Mouse (Mus musculus): ENCODE results near the gene Sirt7. TPM values are rescaled to one million over a fixed set of nuclear protein-coding genes. Genes with fewer than 3 reads are reported as not detected.

Sirt7 gene
- polyA plus RNA-seq, 1 experiment = 72.2 TPM

GRCm38 (mm10) chr11:120615606-120616203 is 9.3 kb downstream of the Sirt7 start:
- no peak for DNase-seq
- H3K4me1 ChIP-seq (ENCODE audit: control insufficient read depth, insufficient read depth, low read length) = peaks cover 14% of the 10 kb centered on the region
- peaks cover 6% of the 10 kb centered on the region; the same call in 1 of the 2 replicates for H3K36me3 ChIP-seq (ENCODE audit: control insufficient read depth, insufficient read depth, low read length)
- H3K4me3 ChIP-seq (ENCODE audit: insufficient read depth, low read depth, low read length) = peak overlapping the region; percentile 5; the same call in 1 of the 2 replicates
- WGBS = 78% methylated on average over 11 of the region's 11 CpGs
- TF ChIP-seq CTCF (conservative IDR thresholded peaks at IDR 0.05; ENCODE audit: insufficient read depth, insufficient read length, low read depth, low read length) = no peak
- no peak for TF ChIP-seq POLR2A (IDR thresholded peaks at IDR 0.05; ENCODE audit: low read depth, low read length)
- H3K27ac ChIP-seq (ENCODE audit: insufficient read depth, low read depth, low read length) = no peak overlapping the region
- no peaks in the 10 kb centered on the region for H3K27me3 ChIP-seq (replicated peaks; ENCODE audit: control insufficient read depth, insufficient read depth, low read length)

- Histone ChIP-seq H3K27me3 (replicated peaks; ENCODE audit: control insufficient read depth, insufficient read depth, low read length) (no peaks in the 10 kb centered on the region), H3K36me3 (ENCODE audit: control insufficient read depth, insufficient read depth, low read length) (peaks cover 6% of the 10 kb centered on the region; the same call in 1 of the 2 replicates), H3K4me3 (ENCODE audit: insufficient read depth, low read depth, low read length) (no peak overlapping the region), H3K4me1 (ENCODE audit: control insufficient read depth, insufficient read depth, low read length) (peaks cover 14% of the 10 kb centered on the region), H3K27ac (ENCODE audit: insufficient read depth, low read depth, low read length) (no peak overlapping the region)
- DNase-seq = no peak
- TF ChIP-seq POLR2A (IDR thresholded peaks at IDR 0.05; ENCODE audit: low read depth, low read length) (no peak), CTCF (conservative IDR thresholded peaks at IDR 0.05; ENCODE audit: insufficient read depth, insufficient read length, low read depth, low read length) (no peak)
- WGBS = 91% methylated on average over 6 of the region's 6 CpGs
Measured at GRCm38 (mm10) chr11:120615167-120615566, 9.9 kb downstream of the Sirt7 start.

- no peaks in the 10 kb centered on the region for H3K27me3 ChIP-seq (replicated peaks; ENCODE audit: control insufficient read depth, insufficient read depth, low read length)
- peaks cover 15% of the 10 kb centered on the region for H3K4me1 ChIP-seq (ENCODE audit: control insufficient read depth, insufficient read depth, low read length)
- H3K36me3 ChIP-seq (ENCODE audit: control insufficient read depth, insufficient read depth, low read length) = peaks cover 6% of the 10 kb centered on the region; the same call in 1 of the 2 replicates
- H3K4me3 ChIP-seq (ENCODE audit: insufficient read depth, low read depth, low read length) = no peak overlapping the region
- no peak for DNase-seq
- no peak overlapping the region for H3K27ac ChIP-seq (ENCODE audit: insufficient read depth, low read depth, low read length)
- 81% methylated on average over 8 of the region's 8 CpGs for WGBS
- TF ChIP-seq CTCF (conservative IDR thresholded peaks at IDR 0.05; ENCODE audit: insufficient read depth, insufficient read length, low read depth, low read length) = no peak
- no peak for TF ChIP-seq POLR2A (IDR thresholded peaks at IDR 0.05; ENCODE audit: low read depth, low read length)
Measured at GRCm38 (mm10) chr11:120613976-120614375, 11.1 kb downstream of the Sirt7 start.

GRCm38 (mm10) chr11:120613481-120613972 is 11.5 kb downstream of the Sirt7 start:
- H3K4me3 ChIP-seq (ENCODE audit: insufficient read depth, low read depth, low read length) = no peak overlapping the region
- no peak for TF ChIP-seq CTCF (conservative IDR thresholded peaks at IDR 0.05; ENCODE audit: insufficient read depth, insufficient read length, low read depth, low read length)
- peaks cover 5% of the 10 kb centered on the region; the same call in 1 of the 2 replicates for H3K36me3 ChIP-seq (ENCODE audit: control insufficient read depth, insufficient read depth, low read length)
- DNase-seq = no peak
- WGBS = 80% methylated on average over 10 of the region's 10 CpGs
- peaks cover 19% of the 10 kb centered on the region for H3K4me1 ChIP-seq (ENCODE audit: control insufficient read depth, insufficient read depth, low read length)
- H3K27ac ChIP-seq (ENCODE audit: insufficient read depth, low read depth, low read length) = no peak overlapping the region
- H3K27me3 ChIP-seq (replicated peaks; ENCODE audit: control insufficient read depth, insufficient read depth, low read length) = no peaks in the 10 kb centered on the region

- TF ChIP-seq CTCF (conservative IDR thresholded peaks at IDR 0.05; ENCODE audit: insufficient read depth, insufficient read length, low read depth, low read length) (peak; percentile 84), POLR2A (IDR thresholded peaks at IDR 0.05; ENCODE audit: low read depth, low read length) (no peak)
- peak; percentile 79 for DNase-seq
- Histone ChIP-seq H3K4me3 (ENCODE audit: insufficient read depth, low read depth, low read length) (no peak overlapping the region), H3K27me3 (replicated peaks; ENCODE audit: control insufficient read depth, insufficient read depth, low read length) (no peaks in the 10 kb centered on the region), H3K36me3 (ENCODE audit: control insufficient read depth, insufficient read depth, low read length) (peaks cover 3% of the 10 kb centered on the region; the same call in 1 of the 2 replicates), H3K27ac (ENCODE audit: insufficient read depth, low read depth, low read length) (no peak overlapping the region), H3K4me1 (ENCODE audit: control insufficient read depth, insufficient read depth, low read length) (peaks cover 15% of the 10 kb centered on the region)
- 26% methylated on average over 6 of the region's 6 CpGs for WGBS
Measured at GRCm38 (mm10) chr11:120612763-120613162, 12.3 kb downstream of the Sirt7 start.

- peaks cover 5% of the 10 kb centered on the region for H3K4me1 ChIP-seq (ENCODE audit: control insufficient read depth, insufficient read depth, low read length)
- peaks cover 3% of the 10 kb centered on the region; the same call in 1 of the 2 replicates for H3K36me3 ChIP-seq (ENCODE audit: control insufficient read depth, insufficient read depth, low read length)
- no peaks in the 10 kb centered on the region for H3K27me3 ChIP-seq (replicated peaks; ENCODE audit: control insufficient read depth, insufficient read depth, low read length)
- H3K27ac ChIP-seq (ENCODE audit: insufficient read depth, low read depth, low read length) = no peak overlapping the region
- WGBS = 80% methylated on average over 9 of the region's 9 CpGs
- TF ChIP-seq POLR2A (IDR thresholded peaks at IDR 0.05; ENCODE audit: low read depth, low read length) = no peak
- TF ChIP-seq CTCF (conservative IDR thresholded peaks at IDR 0.05; ENCODE audit: insufficient read depth, insufficient read length, low read depth, low read length) = no peak
- H3K4me3 ChIP-seq (ENCODE audit: insufficient read depth, low read depth, low read length) = no peak overlapping the region
- no peak for DNase-seq
Measured at GRCm38 (mm10) chr11:120610477-120611046, 14.5 kb downstream of the Sirt7 start.

GRCm38 (mm10) chr11:120609250-120609649 is 15.8 kb downstream of the Sirt7 start:
- peak; percentile 73 for DNase-seq
- TF ChIP-seq POLR2A (IDR thresholded peaks at IDR 0.05; ENCODE audit: low read depth, low read length) = no peak
- peak; percentile 3; the same call in 1 of the 2 replicates for TF ChIP-seq CTCF (conservative IDR thresholded peaks at IDR 0.05; ENCODE audit: insufficient read depth, insufficient read length, low read depth, low read length)
- WGBS = 40% methylated on average over 8 of the region's 8 CpGs
- peaks cover 5% of the 10 kb centered on the region; the same call in 1 of the 2 replicates for H3K4me1 ChIP-seq (ENCODE audit: control insufficient read depth, insufficient read depth, low read length)
- no peaks in the 10 kb centered on the region for H3K27me3 ChIP-seq (replicated peaks; ENCODE audit: control insufficient read depth, insufficient read depth, low read length)
- peaks cover 3% of the 10 kb centered on the region; the same call in 1 of the 2 replicates for H3K36me3 ChIP-seq (ENCODE audit: control insufficient read depth, insufficient read depth, low read length)
- H3K27ac ChIP-seq (ENCODE audit: insufficient read depth, low read depth, low read length) = peak overlapping the region; percentile 61
- H3K4me3 ChIP-seq (ENCODE audit: insufficient read depth, low read depth, low read length) = no peak overlapping the region

Measured in kidney, adult 2 months (tissue).